Mouse (Mus musculus) stomach, postnatal 0 days (tissue): ENCODE results near the gene Mbnl2.

Experiments used
- CTCF ChIP-seq: IDR thresholded peaks from 2 replicates; pipeline ENCODE4 v1.5.1; 2016; ENCODE audit warnings: antibody characterized with exemption, low read depth, mild to moderate bottlenecking, moderate library complexity
- EP300 ChIP-seq: optimal IDR thresholded peaks from 2 replicates; pipeline ENCODE3; 2016; ENCODE audit warnings: antibody characterized with exemption

DNA sequence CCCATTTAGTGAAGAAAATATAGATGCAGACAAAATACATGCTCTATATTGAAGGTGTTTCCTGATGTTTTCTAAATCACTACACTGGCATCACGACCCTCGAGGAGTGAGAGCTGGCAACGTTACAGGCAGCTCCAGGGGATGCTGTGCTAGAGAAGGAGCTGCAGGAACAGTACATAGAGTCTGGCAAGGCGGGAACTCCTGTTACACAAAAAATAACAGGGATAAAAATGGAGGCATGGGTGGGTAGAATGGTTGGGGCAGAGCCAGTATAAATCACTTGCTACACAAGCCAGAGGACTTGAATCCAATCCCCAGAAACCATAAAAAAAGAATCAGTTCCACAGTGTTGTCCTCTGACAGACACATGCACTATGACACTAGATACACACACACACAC lies 165.8 kb downstream of the Mbnl2 start:
- TF ChIP-seq CTCF (no peak), EP300 (no peak)
